Mouse (Mus musculus): ENCODE data around the gene Cog5.

Gene Cog5

GRCm38 (mm10) chr12:31938391-31938997 is 283.8 kb downstream of the Cog5 start:
- no peak for DNase-seq (ENCODE audit: low read depth)

DNA sequence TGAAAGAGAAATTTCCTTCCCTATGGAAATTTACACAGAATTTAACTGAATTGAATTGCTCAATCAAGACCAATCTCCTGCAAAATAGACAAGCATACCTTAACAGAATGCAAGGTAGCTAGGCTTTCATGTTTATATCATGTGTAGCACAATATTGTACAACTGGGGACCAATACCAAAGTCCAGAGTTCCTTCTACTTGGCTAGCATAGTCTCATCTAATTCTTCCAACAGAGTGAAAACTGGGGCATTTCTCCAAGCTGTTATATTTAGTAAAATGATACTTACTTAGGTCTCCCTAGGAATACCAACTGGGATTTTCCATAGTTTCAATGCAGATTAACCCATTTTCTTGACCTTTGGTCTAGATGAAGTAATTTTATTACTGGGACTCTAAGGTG is 284.4 kb downstream of the Cog5 start:
- DNase-seq (ENCODE audit: low read depth) = no peak

GRCm38 (mm10) chr12:31943020-31943654 is 288.5 kb downstream of the Cog5 start:
- no peak for DNase-seq (ENCODE audit: low read depth)

GRCm38 (mm10) chr12:31944405-31944804 is 289.7 kb downstream of the Cog5 start:
- DNase-seq (ENCODE audit: low read depth) = no peak

DNA sequence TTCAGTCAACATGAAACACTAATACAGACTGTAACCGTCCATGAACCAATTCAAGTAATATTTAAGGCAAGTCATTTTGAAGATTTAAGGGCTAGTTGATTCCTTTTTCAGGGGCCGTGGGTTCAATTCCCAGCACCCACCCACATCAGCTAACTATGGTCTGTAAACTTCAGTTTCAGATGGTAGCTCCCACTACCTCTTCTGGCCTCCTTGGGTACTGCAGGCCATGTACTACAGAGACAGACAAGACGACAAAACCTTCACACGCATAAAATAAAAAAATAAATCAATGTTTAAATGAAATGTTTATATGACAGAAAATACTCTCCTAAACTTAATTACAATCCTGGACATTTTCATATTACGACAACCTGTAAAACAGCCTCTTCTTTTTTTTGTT is 292.8 kb downstream of the Cog5 start:
- DNase-seq (ENCODE audit: low read depth) = peak; percentile 51

DNA sequence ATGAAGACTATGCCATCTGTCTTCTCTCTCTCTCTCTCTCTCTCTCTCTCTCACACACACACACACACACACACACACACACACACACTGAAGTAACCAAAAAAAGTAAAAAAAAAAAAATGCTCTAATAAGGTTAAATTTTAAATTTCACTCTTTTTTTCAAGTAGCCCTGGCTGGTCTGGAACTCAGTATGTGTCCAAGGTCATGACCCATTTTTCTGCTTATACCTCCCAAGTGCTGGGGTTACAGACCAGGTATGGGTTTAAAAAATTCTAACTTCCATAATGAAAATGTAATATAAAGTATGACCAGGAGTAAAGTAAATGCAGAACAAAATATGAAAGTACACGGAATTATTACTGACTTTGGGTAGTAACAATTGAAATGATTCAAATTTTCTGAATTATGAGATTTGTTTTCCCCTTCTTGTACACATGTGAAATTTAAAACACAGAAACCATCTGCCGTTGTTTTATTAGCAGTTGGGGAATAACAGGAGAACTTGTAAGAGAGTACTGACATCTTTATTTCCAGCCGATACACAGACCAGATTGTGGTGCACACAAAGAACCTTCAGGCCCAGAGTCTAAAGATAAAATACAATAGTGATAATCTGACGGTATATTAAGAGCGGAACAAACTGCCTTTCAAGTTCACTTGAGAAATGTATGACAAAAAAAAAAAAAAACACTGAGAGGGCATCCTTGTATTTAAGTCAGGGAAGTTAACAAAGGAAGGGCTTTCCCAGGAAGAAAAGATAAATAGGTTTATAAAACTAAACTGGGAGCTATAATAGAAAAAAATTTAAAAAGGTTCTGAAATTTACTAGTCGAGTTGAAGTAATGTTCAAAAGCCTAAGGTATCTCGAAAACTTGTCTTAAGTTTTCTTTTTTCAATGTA is 293.7 kb downstream of the Cog5 start:
- DNase-seq (ENCODE audit: low read depth) = peak; percentile 17

- DNase-seq (ENCODE audit: low read depth) = peak; percentile 95
These were observed 294.6 kb downstream of the Cog5 start for GRCm38 (mm10) chr12:31949193-31949741.

DNA sequence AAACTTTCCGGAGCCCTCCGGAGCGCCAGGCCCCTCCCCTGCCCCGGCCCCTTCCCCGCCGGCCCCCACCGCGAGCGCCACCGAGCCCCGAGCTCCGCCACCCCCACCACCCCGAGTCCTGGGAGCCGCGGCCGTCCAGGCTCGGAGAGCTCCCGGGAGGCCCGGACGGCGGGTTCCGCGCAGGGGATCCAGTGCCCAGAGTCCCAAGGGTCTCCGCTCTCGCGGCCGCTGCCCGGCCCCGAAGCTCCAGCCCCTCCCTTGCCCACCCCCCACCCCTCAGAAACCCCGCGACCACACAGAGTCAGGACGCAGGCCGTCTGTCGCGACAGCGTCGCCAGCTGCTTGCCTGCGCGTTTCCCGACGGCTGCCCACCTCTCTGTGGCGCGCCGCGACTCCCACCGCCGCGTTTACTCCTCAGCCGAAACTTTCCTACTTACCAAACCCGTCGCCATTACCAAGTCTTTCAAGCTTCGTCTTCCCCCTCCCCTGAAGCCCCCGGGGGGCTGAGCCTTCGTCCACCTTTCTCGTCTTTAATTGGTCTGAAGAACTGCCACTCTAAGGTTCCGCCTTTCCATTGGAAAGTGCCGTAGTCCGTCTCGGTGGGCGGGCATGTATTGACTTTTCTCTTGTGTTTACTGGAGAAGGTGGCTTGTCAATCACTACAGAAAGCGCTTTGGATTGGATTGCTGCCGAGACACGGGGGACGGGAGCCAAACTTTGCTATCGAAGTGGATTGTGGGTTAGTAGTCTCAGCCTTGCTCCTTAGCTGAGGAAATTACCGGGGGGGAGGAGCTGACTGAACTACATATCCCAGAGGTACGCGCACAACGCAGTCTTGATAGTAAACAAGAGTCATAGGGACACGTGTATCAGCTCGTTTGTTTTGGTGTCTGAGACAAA is 295.3 kb downstream of the Cog5 start, which contains the start of gene Hbp1:
Gene Hbp1 (minus strand): TSS at position 777 of the 900 bp plus-strand sequence.
- DNase-seq (ENCODE audit: low read depth) = peak; percentile 100

GRCm38 (mm10) chr12:31950659-31951031 is 296.0 kb downstream of the Cog5 start:
- DNase-seq (ENCODE audit: low read depth) = no peak

- DNase-seq (ENCODE audit: low read depth) = no peak
These were observed 301.2 kb downstream of the Cog5 start for GRCm38 (mm10) chr12:31955843-31956242.

DNA sequence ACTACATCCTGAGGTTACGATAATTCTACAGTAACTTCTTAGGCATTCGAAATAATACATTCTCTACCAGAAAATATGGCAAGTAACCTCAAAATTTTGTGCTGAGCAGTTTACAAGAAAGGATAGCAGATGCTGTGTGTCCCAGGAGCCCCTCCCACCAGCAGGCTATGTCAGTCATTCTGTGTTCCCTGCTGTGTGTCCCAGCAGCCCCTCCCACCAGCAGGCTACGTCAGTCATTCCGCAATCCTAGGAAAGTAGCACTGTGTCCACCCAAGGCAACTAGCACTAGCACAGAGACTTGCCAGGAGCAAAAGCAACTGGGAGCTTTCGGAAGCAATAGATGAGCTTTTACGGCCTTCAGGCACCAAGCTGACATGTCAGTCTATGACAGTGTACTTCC is 309.4 kb downstream of the Cog5 start:
- DNase-seq (ENCODE audit: low read depth) = no peak

DNA sequence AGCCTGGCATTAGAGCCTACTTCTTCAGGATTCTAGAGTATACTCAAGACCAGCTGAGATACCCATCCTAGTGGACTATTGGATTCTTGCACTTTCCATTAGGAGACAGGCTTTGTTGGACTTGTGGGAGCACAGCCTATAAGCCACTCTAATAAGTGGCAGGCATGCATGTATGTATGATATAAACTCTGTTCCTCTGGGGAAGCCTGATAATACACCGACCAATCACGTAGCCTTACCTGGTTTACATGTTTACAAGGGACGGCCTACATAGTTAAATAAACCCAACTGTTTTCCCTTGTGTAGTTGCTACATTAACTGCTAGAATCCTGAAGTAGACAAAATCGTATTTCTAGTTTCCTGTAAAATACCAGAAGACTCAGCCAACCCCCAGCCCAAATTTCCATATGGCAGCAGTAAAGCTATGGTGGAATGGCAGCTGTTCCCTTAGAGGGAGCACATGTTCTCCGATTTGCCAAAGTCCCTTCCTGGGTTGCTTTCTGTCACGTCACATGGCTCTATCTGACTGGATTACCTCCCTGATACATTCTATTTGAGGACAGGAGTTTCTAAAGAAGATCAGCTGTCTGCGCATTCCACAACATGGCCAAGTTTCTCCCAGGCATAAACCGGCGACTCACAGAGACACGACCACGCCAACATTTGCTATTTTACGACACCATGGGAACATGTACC is 311.0 kb downstream of the Cog5 start:
- no peak for DNase-seq (ENCODE audit: low read depth)

- no peak for DNase-seq (ENCODE audit: low read depth)
These were observed 311.7 kb downstream of the Cog5 start for GRCm38 (mm10) chr12:31966405-31966804.

DNA sequence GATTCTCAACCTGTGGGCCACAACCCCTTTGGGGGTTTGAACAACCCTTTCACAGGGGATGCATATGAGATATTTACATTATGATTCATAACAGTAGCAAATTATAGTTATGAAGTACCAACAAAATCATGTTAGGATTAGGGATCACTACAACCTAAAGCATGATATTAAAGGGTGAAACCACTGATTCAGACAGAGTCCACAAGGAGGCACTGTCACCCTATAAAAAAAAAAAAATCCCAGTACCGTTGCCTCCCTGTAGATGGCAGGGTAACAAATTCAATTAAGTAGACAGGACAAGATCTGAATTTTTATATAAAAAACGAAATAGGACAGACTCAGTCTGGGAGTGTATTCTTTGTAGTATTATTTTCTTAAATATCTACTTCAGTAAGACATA is 312.9 kb downstream of the Cog5 start:
- peak; percentile 87 for DNase-seq (ENCODE audit: low read depth)

- DNase-seq (ENCODE audit: low read depth) = peak; percentile 71
These were observed 314.4 kb downstream of the Cog5 start for GRCm38 (mm10) chr12:31969111-31969510.

DNA sequence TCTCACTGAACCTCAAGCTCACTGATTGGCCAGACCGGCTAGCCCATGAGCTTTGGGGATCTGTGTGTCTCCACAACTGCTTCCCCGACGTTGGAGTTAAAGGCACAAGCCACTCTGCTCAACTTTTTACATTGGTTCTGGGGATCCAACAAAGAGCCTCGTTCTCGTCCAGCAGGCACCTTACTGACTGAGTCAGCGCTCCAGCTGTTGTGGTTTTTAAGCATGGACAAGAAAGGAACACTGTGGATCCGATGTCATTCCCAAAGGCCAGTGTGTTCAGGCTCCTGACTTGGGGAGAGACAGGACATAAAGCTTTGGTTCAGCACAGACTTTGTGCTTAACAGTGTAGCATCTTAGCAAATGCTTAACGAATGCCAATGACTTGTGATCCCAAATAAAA is 316.9 kb downstream of the Cog5 start:
- no peak for DNase-seq (ENCODE audit: low read depth)

GRCm38 (mm10) chr12:31973473-31974172 is 319.0 kb downstream of the Cog5 start:
- DNase-seq (ENCODE audit: low read depth) = peak; percentile 97

DNA sequence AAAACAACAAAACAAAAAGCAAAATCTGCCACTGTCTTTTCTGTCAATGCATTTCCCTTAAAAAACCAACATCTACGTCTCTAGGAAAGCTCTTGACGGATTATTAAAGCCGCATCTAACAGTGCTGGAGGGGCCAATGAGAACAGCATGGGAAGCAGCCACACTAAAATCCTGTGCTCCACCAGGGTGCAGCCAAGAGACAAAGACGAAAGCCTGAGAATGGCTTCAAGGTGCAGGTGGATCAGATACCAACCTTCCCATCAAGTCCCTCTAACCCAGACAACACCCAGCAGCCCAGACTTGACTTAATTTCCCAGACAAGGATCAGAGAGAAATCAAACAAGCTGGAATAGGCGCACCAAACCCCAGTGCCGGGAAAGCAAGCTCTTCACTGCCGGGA is 321.9 kb downstream of the Cog5 start:
- DNase-seq (ENCODE audit: low read depth) = peak; percentile 51

- no peak for DNase-seq (ENCODE audit: low read depth)
These were observed 323.0 kb downstream of the Cog5 start for GRCm38 (mm10) chr12:31977613-31978195.

DNA sequence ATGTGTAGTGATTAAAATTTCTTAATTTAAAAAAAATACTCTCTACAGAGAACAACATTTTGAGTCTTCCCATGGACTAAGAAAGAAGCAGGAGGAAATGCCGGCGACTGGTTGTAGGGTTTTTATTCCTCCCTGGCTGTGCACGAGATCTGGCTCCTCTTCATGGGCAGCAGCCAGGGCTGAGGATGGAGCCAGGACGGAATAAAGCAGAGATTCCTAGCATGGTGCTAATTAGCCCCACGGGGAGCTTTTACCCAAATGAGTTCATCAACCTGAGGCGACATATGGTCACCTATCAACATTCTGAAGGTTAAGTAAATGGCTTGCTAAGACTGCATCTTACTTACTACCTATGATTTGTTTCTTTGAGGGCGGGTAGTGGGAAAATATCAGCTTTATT is 328.6 kb downstream of the Cog5 start:
- no peak for DNase-seq (ENCODE audit: low read depth)
